Mouse (Mus musculus): ENCODE measurements around the gene Clpb. TPM values are rescaled to one million over a fixed set of nuclear protein-coding genes. Genes with fewer than 3 reads are reported as not detected.

The Clpb gene
- polyA plus RNA-seq, 1 experiment from 2014 or later, result 53.1 TPM

DNA sequence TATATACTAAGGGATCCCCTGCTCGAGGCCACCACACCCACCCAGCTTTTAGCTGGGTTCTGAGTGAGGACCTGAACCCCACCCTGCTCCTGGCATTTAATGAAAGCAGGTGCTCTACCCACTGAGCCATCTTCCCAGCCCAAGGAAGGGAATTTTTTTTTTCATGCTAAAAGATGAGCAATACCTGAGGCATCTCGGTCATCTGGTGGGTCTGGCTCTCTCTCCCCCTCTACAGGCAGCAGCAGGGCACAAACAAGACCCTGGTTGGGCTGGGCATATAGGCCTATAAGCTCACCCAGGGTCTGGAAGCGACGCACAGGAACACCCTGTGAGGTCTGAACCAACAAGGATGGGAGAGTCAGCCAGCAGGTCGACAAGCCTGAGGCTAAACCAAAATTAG lies 169.9 kb downstream of the Clpb start:
- no peak overlapping the region for H3K27ac ChIP-seq
- no peak overlapping the region for H3K4me3 ChIP-seq (replicated peaks)
- peaks cover 46% of the 10 kb centered on the region for H3K36me3 ChIP-seq
- WGBS, result 67% methylated on average over 5 of the region's 5 CpGs
- H3K4me2 ChIP-seq, result no peak overlapping the region
- peaks cover 20% of the 10 kb centered on the region for H3K4me1 ChIP-seq
- ATAC-seq (ENCODE audit: insufficient read depth, low FRiP score, low read depth), result no peak
- no peaks in the 10 kb centered on the region for H3K27me3 ChIP-seq (replicated peaks)
- H3K9ac ChIP-seq, result no peak overlapping the region
- no peaks in the 10 kb centered on the region for H3K9me3 ChIP-seq

- 54% methylated on average over 3 of the region's 3 CpGs for WGBS
Observed at GRCm38 (mm10) chr7:101833916-101834584, 170.6 kb downstream of the Clpb start.

GRCm38 (mm10) chr7:101834903-101835302 lies 171.5 kb downstream of the Clpb start:
- Histone ChIP-seq H3K27me3 (replicated peaks) (no peaks in the 10 kb centered on the region), H3K9ac (no peak overlapping the region), H3K4me2 (peak overlapping the region; percentile 69), H3K36me3 (peaks cover 31% of the 10 kb centered on the region), H3K4me3 (replicated peaks) (peak overlapping the region; percentile 91), H3K4me1 (peaks cover 20% of the 10 kb centered on the region), H3K27ac (no peak overlapping the region), H3K9me3 (no peaks in the 10 kb centered on the region)
- ATAC-seq (ENCODE audit: insufficient read depth, low FRiP score, low read depth), result no peak
- 58% methylated on average over 3 of the region's 3 CpGs for WGBS

More at GRCm38 (mm10) chr7:101833916-101834584, 170.6 kb downstream of the Clpb start:
- H3K27me3 ChIP-seq (replicated peaks), result no peaks in the 10 kb centered on the region
- H3K4me2 ChIP-seq, result 0 out of 2 replicates have a peak overlapping the region, but pooled peaks have one; percentile 23
- H3K4me1 ChIP-seq, result peaks cover 20% of the 10 kb centered on the region
- H3K9me3 ChIP-seq, result no peaks in the 10 kb centered on the region
- H3K4me3 ChIP-seq (replicated peaks), result no peak overlapping the region
- peaks cover 39% of the 10 kb centered on the region for H3K36me3 ChIP-seq
- H3K27ac ChIP-seq, result no peak overlapping the region
- no peak overlapping the region for H3K9ac ChIP-seq
- no peak for ATAC-seq (ENCODE audit: insufficient read depth, low FRiP score, low read depth)

GRCm38 (mm10) chr7:101835457-101836109 lies 172.2 kb downstream of the Clpb start:
- Histone ChIP-seq H3K4me1 (peaks cover 20% of the 10 kb centered on the region), H3K27me3 (replicated peaks) (no peaks in the 10 kb centered on the region), H3K4me3 (replicated peaks) (peak overlapping the region; percentile 91), H3K9me3 (no peaks in the 10 kb centered on the region), H3K4me2 (peak overlapping the region; percentile 69), H3K27ac (peak overlapping the region; percentile 97), H3K36me3 (peaks cover 24% of the 10 kb centered on the region), H3K9ac (peak overlapping the region; percentile 96; the same call in 1 of the 2 replicates)
- ATAC-seq (ENCODE audit: insufficient read depth, low FRiP score, low read depth), result no peak
- 27% methylated on average over 5 of the region's 5 CpGs for WGBS

DNA sequence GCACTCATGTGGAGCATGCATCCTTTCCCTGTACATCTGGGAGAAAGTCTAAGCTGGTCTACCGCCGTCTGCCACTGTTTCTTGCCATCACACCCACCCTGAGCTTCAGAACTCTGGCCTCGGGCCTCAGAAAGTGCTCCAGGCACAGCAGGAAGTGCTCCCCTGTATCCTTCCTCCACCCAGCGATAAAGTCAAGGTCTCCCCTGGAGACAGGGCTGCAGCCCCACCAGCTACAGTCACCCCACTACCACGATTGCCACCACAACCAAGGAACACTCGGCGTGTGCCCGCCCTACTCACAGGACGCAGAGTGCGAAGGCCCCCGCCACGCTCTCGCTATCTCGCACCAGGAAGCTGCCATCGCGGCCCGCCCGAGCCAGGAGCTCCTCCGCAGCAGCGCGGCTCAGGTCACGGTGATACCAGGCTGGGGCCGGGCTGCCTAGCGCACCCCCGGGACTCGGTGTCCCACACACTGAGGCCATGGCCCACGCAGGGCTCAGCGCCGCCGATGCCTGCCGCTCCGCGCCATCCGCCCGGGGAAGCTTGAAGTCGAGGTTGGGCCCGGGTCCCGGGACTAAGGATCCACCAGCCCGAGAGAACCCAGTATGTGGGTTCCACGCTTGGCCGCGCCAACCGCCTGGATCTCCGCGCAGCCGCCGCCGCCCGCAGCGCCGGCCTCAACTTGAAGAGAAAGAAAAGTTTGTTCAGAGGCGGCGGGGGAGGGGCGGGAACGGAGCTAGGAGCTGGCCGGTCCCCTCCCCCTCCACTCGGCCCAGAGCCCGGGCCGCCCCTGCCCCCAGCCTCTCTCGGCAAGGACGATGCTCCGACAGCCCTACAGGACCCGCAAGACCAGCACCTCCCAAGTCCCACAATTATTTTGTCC lies 173.1 kb downstream of the Clpb start:
- under 1% methylated on average over 62 of the region's 63 CpGs for WGBS
- no peaks in the 10 kb centered on the region for H3K9me3 ChIP-seq
- ATAC-seq (ENCODE audit: insufficient read depth, low FRiP score, low read depth), result no peak; the same call in 1 of the 2 replicates
- H3K27ac ChIP-seq, result peak overlapping the region; percentile 97
- H3K27me3 ChIP-seq (replicated peaks), result no peaks in the 10 kb centered on the region
- peaks cover 20% of the 10 kb centered on the region for H3K4me1 ChIP-seq
- peak overlapping the region; percentile 69 for H3K4me2 ChIP-seq
- peak overlapping the region; percentile 91 for H3K4me3 ChIP-seq (replicated peaks)
- peaks cover 15% of the 10 kb centered on the region for H3K36me3 ChIP-seq
- peak overlapping the region; percentile 96 for H3K9ac ChIP-seq

- peaks cover 9% of the 10 kb centered on the region for H3K36me3 ChIP-seq
- ATAC-seq (ENCODE audit: insufficient read depth, low FRiP score, low read depth), result no peak
- peak overlapping the region; percentile 96 for H3K9ac ChIP-seq
- H3K9me3 ChIP-seq, result no peaks in the 10 kb centered on the region
- H3K4me1 ChIP-seq, result peaks cover 20% of the 10 kb centered on the region
- H3K4me3 ChIP-seq (replicated peaks), result peak overlapping the region; percentile 91
- 1% methylated on average over 20 of the region's 20 CpGs for WGBS
- H3K4me2 ChIP-seq, result peak overlapping the region; percentile 69
- no peaks in the 10 kb centered on the region for H3K27me3 ChIP-seq (replicated peaks)
- peak overlapping the region; percentile 97 for H3K27ac ChIP-seq
Observed at GRCm38 (mm10) chr7:101837154-101837605, 173.7 kb downstream of the Clpb start.

- Histone ChIP-seq H3K27ac (peak within 1 kb of the TSS; percentile 97), H3K27me3 (replicated peaks) (no peaks in the 10 kb centered on the region), H3K4me3 (replicated peaks) (peak within 1 kb of the TSS; percentile 91), H3K9ac (peak within 1 kb of the TSS; percentile 96), H3K4me1 (peaks cover 20% of the 10 kb centered on the region), H3K9me3 (no peaks in the 10 kb centered on the region), H3K36me3 (peaks cover 2% of the 10 kb centered on the region; the same call in 1 of the 2 replicates), H3K4me2 (peak within 1 kb of the TSS; percentile 69)
- under 1% methylated on average over 60 of the region's 64 CpGs for WGBS
- peak; percentile 84 for ATAC-seq (ENCODE audit: insufficient read depth, low FRiP score, low read depth)
Observed at GRCm38 (mm10) chr7:101837606-101838471, 174.4 kb downstream of the Clpb start, which contains the start of gene Inppl1. TSS of gene Inppl1 (minus strand) at chr7:101838229.

- Histone ChIP-seq H3K4me1 (no peaks in the 10 kb centered on the region), H3K4me2 (no peak overlapping the region), H3K27me3 (replicated peaks) (no peaks in the 10 kb centered on the region), H3K9ac (no peak overlapping the region), H3K9me3 (no peaks in the 10 kb centered on the region), H3K4me3 (replicated peaks) (no peak overlapping the region), H3K27ac (no peak overlapping the region), H3K36me3 (no peaks in the 10 kb centered on the region)
- 59% methylated on average over 6 of the region's 6 CpGs for WGBS
- no peak for ATAC-seq (ENCODE audit: insufficient read depth, low FRiP score, low read depth)
Observed at GRCm38 (mm10) chr7:101844186-101844585, 180.8 kb downstream of the Clpb start.

Other genes with a start within 250 kb of the Clpb start
- 9.1 and 15.9 TPM in 2 replicates for gene Pde2a, start 241.9 kb upstream of the Clpb start, polyA plus RNA-seq (2015; fragmentation: Nextera tagmentation; extraction: Ambion mirVana)
- 0.21 TPM in 1 of 2 replicates, not detected in the other for gene Art2b, start 78.0 kb upstream of the Clpb start, polyA plus RNA-seq (2015; fragmentation: Nextera tagmentation; extraction: Ambion mirVana)
- gene Phox2a, start 154.7 kb downstream of the Clpb start, polyA plus RNA-seq (2015; fragmentation: Nextera tagmentation; extraction: Ambion mirVana), result 5.2 and 6.0 TPM in 2 replicates
- gene Inppl1, start 174.6 kb downstream of the Clpb start, polyA plus RNA-seq (2015; fragmentation: Nextera tagmentation; extraction: Ambion mirVana), result 39.7 and 49.4 TPM in 2 replicates
- 1.7 and 2.0 TPM in 2 replicates for gene Folr2, start 193.6 kb downstream of the Clpb start, polyA plus RNA-seq (2015; fragmentation: Nextera tagmentation; extraction: Ambion mirVana)
- gene Anapc15, start 200.1 kb downstream of the Clpb start, polyA plus RNA-seq (2015; fragmentation: Nextera tagmentation; extraction: Ambion mirVana), result 56.9 and 68.7 TPM in 2 replicates
- 18.5 and 22.7 TPM in 2 replicates for gene Folr1, start 207.2 kb downstream of the Clpb start, polyA plus RNA-seq (2015; fragmentation: Nextera tagmentation; extraction: Ambion mirVana)
- 147 and 154 TPM in 2 replicates for gene Lamtor1, start 242.3 kb downstream of the Clpb start, polyA plus RNA-seq (2015; fragmentation: Nextera tagmentation; extraction: Ambion mirVana)
- 0.15 and 0.26 TPM in 2 replicates for gene Tomt, start 242.7 kb downstream of the Clpb start, polyA plus RNA-seq (2015; fragmentation: Nextera tagmentation; extraction: Ambion mirVana)